Mouse (Mus musculus): ENCODE measurements around the gene Fcrls. TPM values are rescaled to one million over a fixed set of nuclear protein-coding genes. Genes with fewer than 3 reads are reported as not detected.

The Fcrls gene
- total RNA-seq (2023): 0.84 TPM in 1 of 2 replicates, not detected in the other

GRCm38 (mm10) chr3:87263436-87263835, at the start of gene Fcrls:
Fcrls (minus strand) TSS chr3:87263738.

Other genes starting within 250 kb of the Fcrls start
- gene Kirrel, start 89.0 kb downstream of the Fcrls start, total RNA-seq (2023): 0.07 TPM in 1 of 2 replicates, not detected in the other
- gene Cd5l, start 94.1 kb upstream of the Fcrls start, total RNA-seq (2023): not detected in 2 replicates
- gene Fcrl1, start 112.6 kb upstream of the Fcrls start, total RNA-seq (2023): 24.5 and 26.2 TPM in 2 replicates
- not detected in 2 replicates for gene Fcrl5, start 172.0 kb upstream of the Fcrls start, total RNA-seq (2023)

Measured in neutrophil, adult 65 days (primary cell).